Mouse (Mus musculus): ENCODE data around the gene Crygf. TPM values are rescaled to one million over a fixed set of nuclear protein-coding genes. Genes with fewer than 3 reads are reported as not detected.

Crygf gene
- not detected in 2 replicates for polyA plus RNA-seq (2012; rRNA removed)

GRCm38 (mm10) chr1:65926294-65926693 is at the start of gene Crygf:
TSS of gene Crygf (plus strand) at chr1:65926520.

Other genes with a start within 250 kb of the Crygf start
- gene Map2, start 248.8 kb downstream of the Crygf start, polyA plus RNA-seq (2012; rRNA removed) = 123 and 136 TPM in 2 replicates

Measured in central nervous system, embryonic 11.5 days (tissue).